Mouse (Mus musculus): ENCODE data around the gene Alpk1. TPM values are rescaled to one million over a fixed set of nuclear protein-coding genes. Genes with fewer than 3 reads are reported as not detected.
"Not testable (repeated sequence)": the region's sequence is repeated elsewhere in the genome, so short reads cannot be mapped to it uniquely, and the experiment has no call there.

Alpk1 gene
- polyA plus RNA-seq, 1 experiment from 2014 or later = 0.71 TPM

DNA sequence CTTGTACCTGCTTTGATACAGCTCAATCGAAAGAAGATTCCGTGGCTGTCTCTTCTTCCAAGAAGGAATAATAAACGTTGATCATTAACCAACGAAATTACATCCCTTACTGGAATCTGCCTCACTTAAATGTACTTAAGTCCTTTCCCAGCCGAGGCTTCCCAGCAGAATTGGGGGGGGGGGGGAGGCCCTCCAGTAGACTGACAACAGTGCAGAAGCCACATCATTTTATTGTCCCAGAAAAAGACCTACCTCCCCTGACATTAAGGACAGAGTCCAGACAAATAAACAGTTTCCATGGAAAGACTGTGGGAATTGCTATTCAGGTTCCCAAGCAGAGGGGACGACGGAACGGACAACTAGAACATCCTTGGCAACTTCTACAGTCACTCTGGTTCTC, 8.6 kb upstream of the Alpk1 start:
- no peaks in the 10 kb centered on the region for H3K9me3 ChIP-seq
- 20% methylated on average over 8 of the region's 8 CpGs for whole genome bisulfite sequencing
- no peak for ATAC-seq (ENCODE audit: low FRiP score, low read depth)
- H3K4me2 ChIP-seq = peak overlapping the region; percentile 100
- H3K9ac ChIP-seq = peak overlapping the region; percentile 42; the same call in 1 of the 2 replicates
- H3K4me3 ChIP-seq = peak overlapping the region; percentile 56; the same call in 1 of the 2 replicates
- H3K27me3 ChIP-seq = peaks cover 36% of the 10 kb centered on the region
- H3K36me3 ChIP-seq = no peaks in the 10 kb centered on the region
- H3K4me1 ChIP-seq (replicated peaks) = peaks cover 20% of the 10 kb centered on the region
- H3K27ac ChIP-seq (replicated peaks) = no peak overlapping the region

DNA sequence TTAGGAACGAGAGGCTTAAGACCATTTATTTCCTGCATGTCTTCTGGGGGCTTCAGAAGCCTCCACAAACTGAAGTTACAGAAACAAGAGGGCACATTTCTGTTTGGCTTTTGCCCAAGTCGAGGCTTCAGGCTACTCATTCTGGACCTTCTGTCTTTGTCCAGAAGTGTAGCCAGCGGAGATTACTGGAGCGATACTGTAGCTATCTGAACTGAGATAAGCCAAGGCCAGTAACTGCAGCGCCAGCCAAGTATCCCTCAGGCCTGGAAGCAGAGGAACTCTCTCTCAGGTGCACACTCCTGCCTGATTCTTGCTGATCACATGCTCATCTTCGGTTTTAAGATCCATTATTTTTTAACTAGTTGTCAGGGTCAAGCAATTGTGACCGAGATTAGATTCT, 7.7 kb upstream of the Alpk1 start:
- Histone ChIP-seq H3K9ac (no peak overlapping the region), H3K27ac (replicated peaks) (no peak overlapping the region), H3K27me3 (peaks cover 36% of the 10 kb centered on the region), H3K9me3 (no peaks in the 10 kb centered on the region), H3K4me3 (no peak overlapping the region), H3K4me2 (no peak overlapping the region), H3K4me1 (replicated peaks) (peaks cover 20% of the 10 kb centered on the region), H3K36me3 (no peaks in the 10 kb centered on the region)
- ATAC-seq (ENCODE audit: low FRiP score, low read depth) = no peak
- 45% methylated on average over 7 of the region's 7 CpGs for WGBS

DNA sequence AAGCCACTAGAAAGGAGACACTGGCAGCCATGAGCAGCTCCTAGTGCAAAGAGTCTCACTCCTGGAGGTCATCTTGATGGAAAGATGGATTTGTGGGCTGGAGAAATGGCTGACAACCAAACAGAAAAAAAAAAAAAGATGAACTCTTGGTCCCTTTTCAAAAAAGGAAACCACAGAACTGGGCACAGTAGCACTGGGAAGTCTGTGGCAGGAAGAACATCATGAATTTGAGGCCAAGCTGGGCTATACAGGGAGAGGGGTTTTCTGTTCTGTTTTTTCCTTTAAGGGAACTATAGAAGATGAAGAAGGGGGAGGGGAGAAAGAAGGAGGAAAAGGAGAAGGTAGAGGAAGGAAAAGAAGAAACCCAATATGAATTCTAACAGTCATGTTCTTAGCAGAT, 6.7 kb upstream of the Alpk1 start:
- ATAC-seq (ENCODE audit: low FRiP score, low read depth) = no peak
- Histone ChIP-seq H3K27ac (replicated peaks) (no peak overlapping the region), H3K36me3 (no peaks in the 10 kb centered on the region), H3K4me2 (no peak overlapping the region), H3K9ac (no peak overlapping the region), H3K4me1 (replicated peaks) (peaks cover 20% of the 10 kb centered on the region), H3K9me3 (no peaks in the 10 kb centered on the region), H3K27me3 (peaks cover 32% of the 10 kb centered on the region), H3K4me3 (no peak overlapping the region)

DNA sequence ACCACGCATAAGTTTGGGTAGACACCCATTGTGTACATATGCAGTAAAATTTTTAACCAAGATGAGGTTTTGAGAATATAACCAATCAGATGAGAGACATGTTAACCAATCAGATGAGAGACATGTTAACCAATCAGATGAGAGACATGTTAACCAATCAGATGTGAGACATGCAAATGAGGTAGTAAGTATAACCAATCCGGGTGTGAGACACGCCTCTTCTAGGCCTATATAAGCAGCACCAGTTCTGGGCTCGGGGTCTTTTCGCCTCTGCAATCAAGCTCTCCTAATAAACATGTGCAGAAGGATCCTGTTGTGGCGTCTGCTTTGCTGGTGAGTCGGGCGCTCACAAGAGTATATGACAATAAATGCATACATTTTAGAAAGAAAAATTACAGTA, 3.4 kb upstream of the Alpk1 start:
- H3K9me3 ChIP-seq; H3K4me3 ChIP-seq; H3K4me2 ChIP-seq; H3K27ac ChIP-seq (replicated peaks); ATAC-seq (ENCODE audit: low FRiP score, low read depth); H3K9ac ChIP-seq; H3K36me3 ChIP-seq; H3K4me1 ChIP-seq (replicated peaks): not testable (repeated sequence)
- WGBS = 95% methylated on average over 8 of the region's 8 CpGs
- peaks cover 15% of the 10 kb centered on the region for H3K27me3 ChIP-seq

DNA sequence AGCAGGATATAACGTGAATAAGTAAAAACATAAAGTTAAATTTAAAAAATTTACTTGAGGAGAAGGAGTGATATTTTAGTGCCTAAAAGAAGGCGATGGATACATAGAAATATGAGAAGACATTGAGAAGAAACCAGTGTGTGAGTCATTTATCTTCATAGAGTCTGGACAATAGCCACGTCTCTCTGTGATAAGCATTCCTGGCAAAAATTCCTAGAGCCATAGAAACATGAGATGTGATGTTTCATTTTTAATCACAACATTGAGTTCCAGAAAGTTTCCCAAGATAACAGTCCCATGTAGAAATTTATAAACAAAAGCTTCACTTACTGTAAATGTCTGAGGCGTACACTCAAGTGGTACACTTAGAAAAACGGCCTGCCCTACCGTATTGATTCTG, 2.6 kb upstream of the Alpk1 start:
- Histone ChIP-seq H3K27ac (replicated peaks) (no peak overlapping the region), H3K4me2 (no peak overlapping the region), H3K27me3 (peaks cover 10% of the 10 kb centered on the region), H3K36me3 (no peaks in the 10 kb centered on the region), H3K9me3 (no peaks in the 10 kb centered on the region), H3K9ac (no peak overlapping the region), H3K4me3 (no peak overlapping the region), H3K4me1 (replicated peaks) (peaks cover 6% of the 10 kb centered on the region)
- WGBS = 89% methylated on average over 6 of the region's 6 CpGs
- no peak for ATAC-seq (ENCODE audit: low FRiP score, low read depth)

DNA sequence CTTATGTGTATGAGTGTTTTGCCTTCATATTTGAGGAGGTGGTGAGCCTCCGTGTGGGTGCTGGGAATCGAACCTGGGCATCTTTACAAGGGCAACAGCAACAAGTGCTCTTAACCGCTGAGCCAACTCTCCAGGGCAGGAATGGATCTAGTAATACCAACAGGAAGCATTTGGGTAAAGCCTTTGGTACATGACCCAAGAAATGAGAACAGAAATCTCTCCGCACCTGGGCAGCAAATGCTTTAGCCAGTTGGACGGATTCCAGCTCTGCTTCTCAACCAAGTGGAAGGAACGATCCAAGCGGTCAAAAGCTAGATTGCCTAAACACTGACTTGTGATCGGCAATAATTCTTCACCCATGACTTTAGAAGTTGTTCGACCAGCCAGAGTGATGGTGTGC, 594 bp upstream of the Alpk1 start:
- ATAC-seq (ENCODE audit: low FRiP score, low read depth) = no peak
- WGBS = 93% methylated on average over 9 of the region's 9 CpGs
- Histone ChIP-seq H3K9ac (no peak overlapping the region), H3K4me2 (no peak overlapping the region), H3K27ac (replicated peaks) (no peak overlapping the region), H3K36me3 (no peaks in the 10 kb centered on the region), H3K4me1 (replicated peaks) (peaks cover 6% of the 10 kb centered on the region), H3K9me3 (no peaks in the 10 kb centered on the region), H3K27me3 (no peaks in the 10 kb centered on the region), H3K4me3 (no peak overlapping the region)

DNA sequence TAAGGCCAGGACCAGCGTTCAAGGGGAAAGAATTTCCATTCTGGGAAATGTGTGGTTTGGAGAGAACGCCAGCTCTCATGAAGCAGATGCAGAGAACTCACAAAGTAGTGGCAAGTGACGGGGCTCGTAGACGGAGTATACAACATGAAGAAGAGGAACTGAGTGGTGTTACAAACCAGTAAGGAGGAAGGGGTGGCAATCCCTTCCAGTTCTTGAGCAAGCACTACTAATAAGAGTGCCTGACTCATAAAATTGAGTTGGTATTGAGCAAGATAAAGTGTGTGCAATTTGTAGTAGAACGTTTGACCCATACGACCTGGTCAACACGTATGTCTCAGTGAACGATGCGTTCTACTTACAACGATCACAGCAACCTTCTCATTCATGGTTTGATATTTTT, 11.2 kb downstream of the Alpk1 start:
- ATAC-seq (ENCODE audit: low FRiP score, low read depth) = no peak
- Histone ChIP-seq H3K4me1 (replicated peaks) (no peaks in the 10 kb centered on the region), H3K9me3 (no peaks in the 10 kb centered on the region), H3K27me3 (no peaks in the 10 kb centered on the region), H3K27ac (replicated peaks) (no peak overlapping the region), H3K4me2 (no peak overlapping the region), H3K9ac (no peak overlapping the region), H3K36me3 (no peaks in the 10 kb centered on the region), H3K4me3 (no peak overlapping the region)
- whole genome bisulfite sequencing = 87% methylated on average over 11 of the region's 11 CpGs

DNA sequence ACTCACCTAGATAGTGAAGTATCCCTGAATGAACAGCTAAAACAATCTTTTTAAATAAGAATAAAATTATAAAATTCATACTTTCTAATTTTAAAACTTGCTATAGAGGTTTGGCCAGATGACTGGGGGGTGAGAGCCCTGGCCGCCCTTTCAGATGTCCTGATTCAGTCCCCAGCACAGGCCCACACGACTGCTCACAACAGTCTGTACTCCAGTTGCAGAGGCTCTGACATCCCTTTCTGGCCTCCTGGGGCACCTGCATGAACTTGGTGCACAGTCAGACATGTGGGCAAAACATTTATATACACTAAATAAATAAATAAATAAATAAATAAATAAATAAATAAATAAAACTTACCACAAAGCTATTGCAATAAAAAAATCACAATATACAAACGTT, 14.4 kb downstream of the Alpk1 start:
- no peak for ATAC-seq (ENCODE audit: low FRiP score, low read depth)
- Histone ChIP-seq H3K9me3 (no peaks in the 10 kb centered on the region), H3K4me3 (no peak overlapping the region), H3K36me3 (no peaks in the 10 kb centered on the region), H3K9ac (no peak overlapping the region), H3K4me1 (replicated peaks) (no peaks in the 10 kb centered on the region), H3K4me2 (no peak overlapping the region), H3K27me3 (peaks cover 14% of the 10 kb centered on the region; the same call in 1 of the 2 replicates), H3K27ac (replicated peaks) (no peak overlapping the region)
- WGBS = 73% methylated on average over 3 of the region's 3 CpGs

DNA sequence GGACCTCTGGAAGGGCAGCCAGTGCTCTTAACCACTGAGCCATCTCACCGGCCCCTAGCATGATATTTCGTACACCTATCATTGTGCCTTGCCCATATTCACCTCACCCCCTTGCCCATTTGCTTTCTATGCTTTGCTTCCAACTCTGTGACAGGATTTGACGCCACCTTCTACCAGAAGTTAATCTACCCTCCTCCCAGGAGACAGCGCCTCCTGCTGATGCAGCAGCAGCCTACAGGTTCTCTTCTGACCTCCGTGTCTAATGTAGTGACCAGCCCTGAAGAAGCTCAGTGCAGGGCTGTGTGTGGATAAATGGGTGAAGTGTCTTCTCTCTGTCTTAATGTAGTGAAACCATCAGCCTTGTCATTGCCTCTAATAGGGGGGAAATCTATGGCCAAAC, 15.8 kb downstream of the Alpk1 start:
- Histone ChIP-seq H3K4me1 (replicated peaks) (no peaks in the 10 kb centered on the region), H3K27me3 (peaks cover 23% of the 10 kb centered on the region), H3K36me3 (no peaks in the 10 kb centered on the region), H3K9ac (no peak overlapping the region), H3K4me3 (no peak overlapping the region), H3K4me2 (no peak overlapping the region), H3K9me3 (no peaks in the 10 kb centered on the region), H3K27ac (replicated peaks) (no peak overlapping the region)
- 57% methylated on average over 5 of the region's 5 CpGs for WGBS
- ATAC-seq (ENCODE audit: low FRiP score, low read depth) = no peak

DNA sequence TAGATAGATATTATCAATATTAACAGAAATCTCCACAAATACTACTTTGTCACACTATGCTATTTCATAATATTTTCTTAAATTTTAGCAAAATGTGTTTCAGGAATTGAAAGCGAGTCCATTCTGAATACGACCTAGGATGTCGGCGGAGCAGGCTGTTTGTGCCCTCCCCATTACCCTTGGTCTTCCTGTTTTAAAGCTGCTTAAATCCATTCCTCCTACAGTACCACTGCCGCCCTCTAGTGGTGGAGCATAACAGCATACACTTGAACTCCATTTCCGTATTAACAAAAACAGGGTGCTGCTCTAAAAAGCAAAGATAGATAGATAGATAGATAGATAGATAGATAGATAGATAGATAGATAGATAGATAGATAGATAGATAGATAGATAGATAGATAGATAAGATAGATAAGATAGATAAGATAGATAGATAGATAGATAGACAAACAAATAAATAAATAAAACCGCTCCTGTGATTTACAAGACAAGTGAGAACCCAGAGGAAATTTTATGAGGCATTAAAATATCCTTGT, 17.2 kb downstream of the Alpk1 start:
- WGBS = 24% methylated on average over 7 of the region's 7 CpGs
- H3K4me2 ChIP-seq = no peak overlapping the region
- H3K9ac ChIP-seq = no peak overlapping the region
- no peak overlapping the region for H3K4me3 ChIP-seq
- no peak for ATAC-seq (ENCODE audit: low FRiP score, low read depth)
- H3K4me1 ChIP-seq (replicated peaks) = no peaks in the 10 kb centered on the region
- peaks cover 26% of the 10 kb centered on the region for H3K27me3 ChIP-seq
- H3K36me3 ChIP-seq = no peaks in the 10 kb centered on the region
- H3K9me3 ChIP-seq = no peaks in the 10 kb centered on the region
- no peak overlapping the region for H3K27ac ChIP-seq (replicated peaks)

DNA sequence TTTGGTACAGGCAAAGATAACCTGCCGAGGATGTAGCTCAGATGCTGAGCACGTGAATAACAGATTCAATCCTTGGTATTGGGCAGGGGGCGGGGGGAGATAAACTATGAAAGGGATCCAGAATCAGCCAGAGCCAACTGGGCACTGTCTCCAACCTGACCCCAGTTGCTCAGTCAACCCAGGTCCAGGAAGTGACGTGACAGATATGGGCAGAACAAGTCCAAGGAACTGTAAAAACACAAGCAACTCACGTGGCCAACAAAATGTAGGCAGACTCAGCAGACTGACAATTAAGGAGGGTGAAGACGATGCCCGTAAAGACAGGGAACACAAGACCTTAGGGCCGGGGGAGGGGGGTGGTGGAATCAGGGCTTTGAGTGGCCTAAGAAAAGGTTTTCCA, 17.9 kb downstream of the Alpk1 start:
- no peaks in the 10 kb centered on the region for H3K36me3 ChIP-seq
- H3K9me3 ChIP-seq = no peaks in the 10 kb centered on the region
- no peak for ATAC-seq (ENCODE audit: low FRiP score, low read depth)
- no peak overlapping the region for H3K4me2 ChIP-seq
- 68% methylated on average over 8 of the region's 8 CpGs for WGBS
- no peaks in the 10 kb centered on the region for H3K4me1 ChIP-seq (replicated peaks)
- no peak overlapping the region for H3K9ac ChIP-seq
- no peak overlapping the region for H3K27ac ChIP-seq (replicated peaks)
- no peak overlapping the region for H3K4me3 ChIP-seq
- peaks cover 26% of the 10 kb centered on the region for H3K27me3 ChIP-seq

DNA sequence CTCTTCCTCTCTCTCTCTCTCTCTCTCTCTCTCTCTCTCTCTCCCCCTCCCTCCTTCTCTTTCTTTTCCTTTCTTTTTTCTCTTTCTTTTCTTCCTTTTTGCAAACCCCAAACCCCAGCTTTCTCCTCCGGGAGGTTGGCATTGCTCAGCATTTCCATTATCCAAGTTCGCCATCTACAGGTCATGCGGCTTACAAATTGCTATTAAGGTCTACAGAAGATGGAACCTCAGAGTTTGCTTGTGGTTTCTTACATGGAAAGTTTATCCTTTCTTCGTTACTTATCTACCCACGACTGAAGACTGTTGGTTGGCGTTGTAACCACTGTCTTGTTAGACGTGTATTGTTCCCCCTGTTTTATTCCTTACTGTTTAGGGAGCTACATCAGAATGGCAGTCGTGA, 21.1 kb downstream of the Alpk1 start:
- 17% methylated on average over 8 of the region's 8 CpGs for WGBS
- no peak for ATAC-seq (ENCODE audit: low FRiP score, low read depth)
- no peak overlapping the region for H3K9ac ChIP-seq
- no peak overlapping the region for H3K4me3 ChIP-seq
- H3K9me3 ChIP-seq = no peaks in the 10 kb centered on the region
- H3K4me1 ChIP-seq (replicated peaks) = no peaks in the 10 kb centered on the region
- H3K27me3 ChIP-seq = peaks cover 46% of the 10 kb centered on the region
- no peak overlapping the region for H3K4me2 ChIP-seq
- no peak overlapping the region for H3K27ac ChIP-seq (replicated peaks)
- H3K36me3 ChIP-seq = no peaks in the 10 kb centered on the region

DNA sequence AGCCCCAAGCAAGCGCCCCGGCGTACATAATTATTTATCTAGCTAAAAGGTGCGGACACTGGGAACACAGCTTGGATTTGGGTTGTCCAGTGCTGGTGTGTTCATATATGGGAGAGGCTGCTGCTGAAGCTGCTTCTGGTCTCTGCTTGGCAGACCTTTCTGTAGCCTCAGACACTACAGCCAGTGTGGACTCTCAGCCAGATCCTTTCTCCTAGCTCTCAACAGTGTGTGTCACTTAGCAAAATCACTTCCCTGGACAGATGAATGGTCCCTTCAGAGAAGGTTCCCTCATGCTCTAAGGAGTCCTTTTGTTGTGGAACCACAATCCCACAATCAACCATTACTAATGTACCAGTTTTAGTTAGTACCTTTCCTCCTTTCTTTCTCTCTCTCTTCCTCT, 21.5 kb downstream of the Alpk1 start:
- 17% methylated on average over 4 of the region's 4 CpGs for WGBS
- Histone ChIP-seq H3K4me1 (replicated peaks) (no peaks in the 10 kb centered on the region), H3K9me3 (no peaks in the 10 kb centered on the region), H3K27me3 (peaks cover 47% of the 10 kb centered on the region), H3K9ac (0 out of 2 replicates have a peak overlapping the region, but pooled peaks have one; percentile 1), H3K36me3 (no peaks in the 10 kb centered on the region), H3K4me2 (no peak overlapping the region), H3K27ac (replicated peaks) (no peak overlapping the region), H3K4me3 (no peak overlapping the region)
- peak; percentile 23; the same call in 1 of the 2 replicates for ATAC-seq (ENCODE audit: low FRiP score, low read depth)
